Mouse (Mus musculus): ENCODE measurements at regions not wholly inside any gene's neighbourhood (a gene's known extent, or its start where the extent isn't known, plus 50 kb on each side); places are given as distances from the start of the nearest gene placed in this dataset.

- DNase-seq: peak; percentile 3
Observed at GRCm38 (mm10) chr2:144895254-144895653, 71.8 kb downstream of the Scp2d1 start.

- DNase-seq: no peak
Observed at GRCm38 (mm10) chr2:144896430-144896829, 73.0 kb downstream of the Scp2d1 start.

GRCm38 (mm10) chr2:144906786-144907185 is 83.3 kb downstream of the Scp2d1 start:
- no peak for DNase-seq

DNA sequence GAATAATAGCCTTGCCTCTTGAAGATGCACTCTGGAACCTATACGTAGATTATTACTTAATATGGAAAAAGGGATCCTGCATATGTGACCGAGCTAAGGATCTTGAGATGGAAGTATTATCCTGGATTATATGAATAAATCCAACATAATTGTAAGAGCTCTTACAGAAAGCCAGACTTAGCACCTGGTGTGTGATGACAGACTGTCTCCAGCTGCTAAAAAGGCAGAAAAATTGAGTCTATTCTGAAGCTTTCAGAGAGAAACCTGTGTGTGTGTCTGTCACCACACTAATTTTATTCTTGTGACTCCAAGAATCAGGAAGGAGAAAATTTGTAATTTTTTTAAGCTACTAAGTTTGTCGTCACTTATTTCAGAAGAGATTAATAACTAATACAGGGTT is 122.4 kb downstream of the Scp2d1 start:
- no peak for DNase-seq

DNA sequence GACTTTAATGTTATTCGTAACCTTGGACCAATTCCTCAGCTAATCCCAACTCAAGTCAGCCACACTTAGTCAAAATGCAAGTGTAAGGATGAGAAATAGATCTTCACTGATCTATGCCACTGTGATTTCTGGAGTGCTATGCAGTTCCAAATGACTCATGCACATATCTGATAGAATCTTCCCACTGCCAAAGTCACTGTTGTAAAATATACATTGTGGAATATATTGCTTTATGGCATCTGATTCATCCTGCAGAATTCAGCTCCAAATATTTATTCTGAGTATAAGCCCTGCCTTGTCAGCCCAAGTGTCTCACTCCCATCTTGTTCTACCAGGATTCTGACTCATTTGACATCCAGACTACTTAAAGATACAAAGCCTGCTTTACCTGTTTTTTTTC is 123.0 kb downstream of the Scp2d1 start:
- DNase-seq: no peak

DNA sequence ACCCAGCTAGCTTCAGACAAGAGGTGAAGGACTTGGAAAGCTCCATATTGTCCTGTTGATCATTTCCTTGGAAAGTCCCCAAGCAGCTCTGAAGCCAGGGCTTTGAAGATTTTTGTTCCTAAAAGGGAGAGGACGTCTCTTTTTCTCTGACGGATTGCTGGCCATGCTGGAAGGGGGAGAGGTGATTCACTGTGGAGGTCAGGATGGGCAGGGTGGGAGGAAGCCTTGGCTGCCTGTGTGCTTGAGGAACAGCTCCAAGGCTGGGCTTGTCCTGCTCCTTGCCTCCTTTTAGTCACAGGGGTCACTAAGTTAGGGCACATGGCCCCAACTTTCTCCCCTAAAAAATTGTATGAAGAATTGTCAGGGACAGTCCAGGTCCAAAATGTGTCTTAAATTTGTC is 125.8 kb downstream of the Scp2d1 start:
- no peak for DNase-seq
